Mouse (Mus musculus) heart, embryonic 16.5 days (tissue): ENCODE results near the gene Mosmo. TPM values are rescaled to one million over a fixed set of nuclear protein-coding genes. Genes with fewer than 3 reads are reported as not detected.

Experiments
- ATAC-seq: fragments of 200-750 bp; cut with Nextera tagmentation; replicated peaks from 2 replicates; pipeline ENCODE4 v1.8.0; 2017; ENCODE audit warnings: moderate number of reproducible peaks; ENCODE audit not compliant: insufficient read depth, low FRiP score; ENCODE audit errors: extremely low read depth
- H3K27ac ChIP-seq: fragments of 300-500 bp; sonication (generic); 2 replicates; pipeline ENCODE4 v1.5.1; 2014; ENCODE audit warnings: mild to moderate bottlenecking, low read length, control low read depth, moderate library complexity
- H3K27me3 ChIP-seq: fragments of 300-500 bp; sonication (generic); 2 replicates; pipeline ENCODE4 v1.6.1; 2014; ENCODE audit warnings: low read length, mixed read lengths; ENCODE audit not compliant: control insufficient read depth, insufficient read depth
- H3K36me3 ChIP-seq: fragments of 300-500 bp; sonication (generic); 2 replicates; pipeline ENCODE4 v1.6.1; 2014; ENCODE audit not compliant: control insufficient read depth, insufficient read depth
- H3K4me1 ChIP-seq: fragments of 300-500 bp; sonication (generic); 2 replicates; pipeline ENCODE4 v1.6.1; 2014; ENCODE audit warnings: low read length, mixed read lengths; ENCODE audit not compliant: control insufficient read depth, insufficient read depth
- H3K4me2 ChIP-seq: fragments of 300-500 bp; sonication (generic); 2 replicates; pipeline ENCODE4 v1.6.1; 2014; ENCODE audit warnings: low read depth, mild to moderate bottlenecking, control low read depth, low read length
- H3K4me3 ChIP-seq: fragments of 300-500 bp; sonication (generic); 2 replicates; pipeline ENCODE4 v1.5.1; 2014; ENCODE audit warnings: mild to moderate bottlenecking, control low read depth, low read length
- H3K9ac ChIP-seq: fragments of 300-500 bp; sonication (generic); 2 replicates; pipeline ENCODE4 v1.6.1; 2014; ENCODE audit warnings: low read length, control low read depth
- H3K9me3 ChIP-seq: fragments of 300-500 bp; sonication (generic); replicated peaks from 2 replicates; pipeline ENCODE4 v1.6.1; 2016; ENCODE audit warnings: low read length; ENCODE audit not compliant: control insufficient read depth
- WGBS: fragments of 180-500 bp; shearing (Covaris S2); extraction: QIAGEN DNeasy Blood & Tissue Kit; methylation state at CpG from one replicate; pipeline ENCODE4 v1.1.7; 2014; 5-methylcytosine and 5-hydroxymethylcytosine counted together
- polyA plus RNA-seq: library from polyadenylated mRNA; unstranded; fragments of >200 nt; fragmentation: Nextera tagmentation; extraction: Ambion mirVana; gene quantifications from 2 replicates; pipeline ENCODE4 v1.2.1, GENCODE M21; 2015

The Mosmo gene
- polyA plus RNA-seq, 1 experiment from 2014 or later = 6.9 TPM

- ATAC-seq = no peak
- Histone ChIP-seq H3K27ac (no peak overlapping the region), H3K27me3 (no peaks in the 10 kb centered on the region), H3K9ac (no peak overlapping the region), H3K36me3 (no peaks in the 10 kb centered on the region), H3K9me3 (no peaks in the 10 kb centered on the region), H3K4me3 (no peak overlapping the region), H3K4me1 (no peaks in the 10 kb centered on the region), H3K4me2 (no peak overlapping the region)
- 7% methylated on average over 1 of the region's 1 CpGs for WGBS
Observed at GRCm38 (mm10) chr7:120767369-120767768, 90.0 kb downstream of the Mosmo start.

DNA sequence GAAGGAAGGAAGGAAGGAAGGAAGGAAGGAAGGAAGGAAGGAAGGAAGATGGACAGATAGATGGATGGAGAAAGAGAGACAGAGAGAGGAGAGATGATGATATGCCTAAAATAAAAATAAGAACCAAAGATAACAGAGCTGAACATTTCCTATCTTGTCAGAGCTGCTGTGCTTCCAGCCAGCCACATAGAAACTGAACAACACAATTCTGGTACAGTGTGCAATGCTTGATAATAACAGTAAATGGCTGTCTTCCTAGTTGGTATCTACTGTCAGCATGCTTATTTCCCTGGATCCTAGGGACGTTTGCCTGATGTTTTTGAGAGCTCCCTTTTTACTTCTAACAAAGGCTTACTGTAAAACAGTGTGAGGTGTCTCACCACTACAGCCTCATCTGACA lies 94.0 kb downstream of the Mosmo start:
- 48% methylated on average over 1 of the region's 1 CpGs for WGBS

DNA sequence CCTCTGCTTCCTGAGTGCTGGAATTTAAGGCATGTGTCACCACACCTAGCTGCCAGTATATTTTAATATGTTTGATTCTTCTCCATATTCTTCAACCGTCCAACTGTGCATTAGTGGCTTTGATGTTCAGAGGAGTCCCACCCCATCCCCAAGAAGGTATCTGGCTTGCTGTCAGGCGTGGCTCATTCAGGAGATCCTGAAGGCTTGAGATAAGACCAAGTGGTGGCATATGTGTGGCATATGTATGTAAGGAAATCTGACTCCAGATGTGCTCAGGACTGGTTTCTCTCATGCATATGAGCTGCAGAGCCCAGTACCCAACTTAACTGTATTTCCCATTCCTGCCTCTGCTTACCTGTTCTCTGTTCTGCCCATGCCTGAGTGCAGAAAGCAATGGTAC lies 100.6 kb downstream of the Mosmo start:
- no peaks in the 10 kb centered on the region; the same call in 1 of the 2 replicates for H3K27me3 ChIP-seq
- WGBS = 52% methylated on average over 2 of the region's 2 CpGs

More for the DNA sequence above, 94.0 kb downstream of the Mosmo start:
- H3K4me1 ChIP-seq = no peaks in the 10 kb centered on the region
- no peak overlapping the region for H3K4me3 ChIP-seq
- H3K9ac ChIP-seq = no peak overlapping the region
- no peaks in the 10 kb centered on the region for H3K9me3 ChIP-seq
- H3K4me2 ChIP-seq = no peak overlapping the region
- no peaks in the 10 kb centered on the region for H3K36me3 ChIP-seq
- no peak for ATAC-seq
- no peaks in the 10 kb centered on the region for H3K27me3 ChIP-seq
- no peak overlapping the region for H3K27ac ChIP-seq

More for the DNA sequence above, 100.6 kb downstream of the Mosmo start:
- no peak overlapping the region for H3K9ac ChIP-seq
- no peak for ATAC-seq
- no peaks in the 10 kb centered on the region for H3K4me1 ChIP-seq
- H3K9me3 ChIP-seq = no peaks in the 10 kb centered on the region
- no peak overlapping the region for H3K4me3 ChIP-seq
- no peak overlapping the region for H3K4me2 ChIP-seq
- no peak overlapping the region for H3K27ac ChIP-seq
- H3K36me3 ChIP-seq = no peaks in the 10 kb centered on the region

Other genes starting within 250 kb of the Mosmo start
- 524 and 529 TPM in 2 replicates for gene Uqcrc2, start 42.4 kb upstream of the Mosmo start, polyA plus RNA-seq
- 0.30 and 0.46 TPM in 2 replicates for gene Pdzd9, start 7.3 kb upstream of the Mosmo start, polyA plus RNA-seq
- gene Vwa3a, start 61.7 kb downstream of the Mosmo start, polyA plus RNA-seq = 1.0 TPM in 2 replicates
- gene Gm5737, start 134.7 kb downstream of the Mosmo start, polyA plus RNA-seq = not detected in 2 replicates
- gene Eef2k, start 165.2 kb downstream of the Mosmo start, polyA plus RNA-seq = 35.8 and 42.5 TPM in 2 replicates
- 21.4 and 22.1 TPM in 2 replicates for gene Polr3e, start 240.1 kb downstream of the Mosmo start, polyA plus RNA-seq